25 mouse cellular contexts compared by ENCODE assay signal in genomic region chr2:150895691-150896252, GRCm38 (mm10). TPM values are rescaled to one million over a fixed set of nuclear protein-coding genes. Genes with fewer than 3 reads are reported as not detected.
DNase-seq lines count a peak whose midpoint lies in the region; ATAC-seq and TF ChIP-seq lines count a peak whose summit lies in the region.
"Had no signal": no experiment of that assay in that cellular context is flagged by ENCODE, and none has a peak within 500 bp of the region (broad histone marks: within the 10 kb centered on the region; RNA-seq: fewer than 3 reads in every experiment).

No protein-coding gene starts in this region.

- DNase-seq in layer of hippocampus, adult 2 months (ENCODE audit: low spot score in 2 of 2): no peak
- DNase-seq in layer of hippocampus, adult 9-10 months (ENCODE audit: low spot score): no peak
- no peak for DNase-seq in spleen, adult 2 months (ENCODE audit: low read depth in 1 of 2, low spot score in 2 of 2)
- no peak for DNase-seq in spleen, postnatal 4 days (ENCODE audit: low spot score in 2 of 2)
- peak; percentile 28 for DNase-seq in splenic B cell, adult 2 months (ENCODE audit: low read depth, low spot score)
- no peak for DNase-seq in urinary bladder, adult 2 months (ENCODE audit: low spot score)
- DNase-seq: adrenal gland, postnatal 36 days; cerebellum, adult 11 months; cerebellum, adult 9-10 months; forebrain, postnatal 0 days; kidney, adult 8-10 months; liver, postnatal 0 days; midbrain, embryonic 14.5 days; thymus, adult 18-20 months; thymus, postnatal 36 days had no signal

- H3K4me1 ChIP-seq in spleen, adult 2 months (ENCODE audit: control insufficient read depth, insufficient read depth, insufficient read length): peaks cover 12% of the 10 kb centered on the region
- peaks cover 3% of the 10 kb centered on the region; the same call in 1 of the 2 replicates for H3K4me1 ChIP-seq in intestine, embryonic 16.5 days (ENCODE audit: control insufficient read depth, insufficient read depth, low read length)
- H3K4me1 ChIP-seq: embryonic facial prominence, embryonic 15.5 days; forebrain, embryonic 12.5 days; intestine, embryonic 15.5 days; liver, embryonic 12.5 days had no signal

- H3K27ac ChIP-seq in layer of hippocampus, adult 2 months: peak overlapping the region; percentile 32; the same call in 1 of the 2 replicates
- H3K27ac ChIP-seq in spleen, adult 2 months (ENCODE audit: insufficient read depth, low read length): peak overlapping the region; percentile 58
- no peak overlapping the region for H3K27ac ChIP-seq in intestine, embryonic 16.5 days (ENCODE audit: low read length)
- H3K27ac ChIP-seq: embryonic facial prominence, embryonic 15.5 days; forebrain, embryonic 12.5 days; heart, embryonic 15.5 days; intestine, embryonic 15.5 days; kidney, postnatal 0 days; liver, embryonic 12.5 days; stomach, postnatal 0 days had no signal

- H3K9me3 ChIP-seq in intestine, embryonic 16.5 days (ENCODE audit: control insufficient read depth, low read length): no peaks in the 10 kb centered on the region
- H3K9me3 ChIP-seq: embryonic facial prominence, embryonic 15.5 days; forebrain, embryonic 12.5 days; heart, embryonic 15.5 days; intestine, embryonic 15.5 days; liver, embryonic 12.5 days had no signal

- no peak for TF ChIP-seq POLR2A in spleen, adult 2 months (IDR thresholded peaks at IDR 0.05; ENCODE audit: low read depth, low read length)

- no peaks in the 10 kb centered on the region for H3K27me3 ChIP-seq in spleen, adult 2 months (ENCODE audit: control insufficient read depth, insufficient read depth, low read length)
- no peaks in the 10 kb centered on the region for H3K27me3 ChIP-seq in splenic B cell, adult 2 months (ENCODE audit: control insufficient read depth, insufficient read depth, low read length, poor library complexity, severe bottlenecking)
- no peaks in the 10 kb centered on the region for H3K27me3 ChIP-seq in intestine, embryonic 16.5 days (replicated peaks; ENCODE audit: control insufficient read depth, insufficient read depth, low read length)
- H3K27me3 ChIP-seq: embryonic facial prominence, embryonic 15.5 days; forebrain, embryonic 12.5 days; heart, embryonic 15.5 days; intestine, embryonic 15.5 days; liver, embryonic 12.5 days had no signal

- TF ChIP-seq CTCF in layer of hippocampus, adult 2 months (conservative IDR thresholded peaks at IDR 0.05): no peak
- no peak for TF ChIP-seq CTCF in spleen, adult 2 months (IDR thresholded peaks at IDR 0.05; ENCODE audit: extremely low read depth, insufficient read depth, insufficient read length, insufficient replicate concordance)

- WGBS in spleen, adult 2 months: 81% methylated on average over 7 of the region's 7 CpGs
- WGBS in intestine, embryonic 16.5 days: 80% methylated on average over 7 of the region's 7 CpGs

- ATAC-seq in monocyte, adult 5-6 weeks (replicated peaks; ENCODE audit: insufficient number of reproducible peaks, low FRiP score, low TSS enrichment, poor library complexity, severe bottlenecking): peak; percentile 78
- ATAC-seq in intestine, embryonic 16.5 days: no peak
- ATAC-seq: forebrain, postnatal 0 days; hindbrain, embryonic 16.5 days; intestine, embryonic 15.5 days; liver, embryonic 12.5 days; liver, postnatal 0 days had no signal

- H3K4me3 ChIP-seq in layer of hippocampus, adult 2 months: no peak overlapping the region
- H3K4me3 ChIP-seq in spleen, adult 2 months (ENCODE audit: extremely low read depth, insufficient read depth, insufficient read length): no peak overlapping the region
- no peak overlapping the region for H3K4me3 ChIP-seq in intestine, embryonic 16.5 days (ENCODE audit: low read length)
- H3K4me3 ChIP-seq: embryonic facial prominence, embryonic 15.5 days; forebrain, embryonic 12.5 days; heart, embryonic 15.5 days; intestine, embryonic 15.5 days; liver, embryonic 12.5 days had no signal

- 0 out of 2 replicates have a peak, but pooled peaks cover 1% of the 10 kb centered on the region for H3K36me3 ChIP-seq in spleen, adult 2 months (ENCODE audit: control insufficient read depth, insufficient read depth, low read length)
- no peaks in the 10 kb centered on the region for H3K36me3 ChIP-seq in splenic B cell, adult 2 months (ENCODE audit: control insufficient read depth, insufficient read depth, low read length, poor library complexity, severe bottlenecking)
- H3K36me3 ChIP-seq in intestine, embryonic 16.5 days (ENCODE audit: control insufficient read depth, insufficient read depth, low read length): no peaks in the 10 kb centered on the region
- H3K36me3 ChIP-seq: embryonic facial prominence, embryonic 15.5 days; forebrain, embryonic 12.5 days; heart, embryonic 15.5 days; intestine, embryonic 15.5 days had no signal

- H3K4me2 ChIP-seq in intestine, embryonic 16.5 days (ENCODE audit: low read depth, low read length): no peak overlapping the region
- H3K4me2 ChIP-seq: embryonic facial prominence, embryonic 15.5 days; forebrain, embryonic 12.5 days; heart, embryonic 15.5 days; intestine, embryonic 15.5 days; liver, embryonic 12.5 days had no signal

- no peak overlapping the region for H3K9ac ChIP-seq in intestine, embryonic 16.5 days (ENCODE audit: low read depth, low read length)
- H3K9ac ChIP-seq: embryonic facial prominence, embryonic 15.5 days; forebrain, embryonic 12.5 days; forebrain, postnatal 0 days; heart, embryonic 15.5 days; intestine, embryonic 15.5 days; liver, embryonic 12.5 days; liver, postnatal 0 days had no signal

RNA-seq across cellular contexts. Expression of gene Abhd12, which starts 8.8 kb away (rescaled TPM):
- total RNA-seq in layer of hippocampus, adult 2 months (2021): 100 to 1,000 TPM; 314 to 317 TPM
- polyA plus RNA-seq in spleen, adult 2 months (2012; rRNA removed): 44.3 and 48.0 TPM in 2 replicates
- total RNA-seq in monocyte, adult 5-6 weeks (2017): 237 to 505 TPM (median 368 TPM) in 3 replicates
- polyA plus RNA-seq in intestine, embryonic 16.5 days (2015; fragmentation: Nextera tagmentation; extraction: Ambion mirVana): 49.7 and 52.1 TPM in 2 replicates
- 204 and 249 TPM in 2 replicates for polyA plus RNA-seq in urinary bladder, adult 2 months (2012; rRNA removed)

RNA-seq across cellular contexts. Expression of gene Gins1, which starts 9.4 kb away (rescaled TPM):
- 1 to 10 TPM; 1.0 to 2.0 TPM for total RNA-seq in layer of hippocampus, adult 2 months (2021)
- polyA plus RNA-seq in spleen, adult 2 months (2012; rRNA removed): 1.9 and 2.1 TPM in 2 replicates
- 10.4 to 13.1 TPM (median 13.0 TPM) in 3 replicates for total RNA-seq in monocyte, adult 5-6 weeks (2017)
- 20.4 and 26.4 TPM in 2 replicates for polyA plus RNA-seq in intestine, embryonic 16.5 days (2015; fragmentation: Nextera tagmentation; extraction: Ambion mirVana)
- 2.6 and 4.3 TPM in 2 replicates for polyA plus RNA-seq in urinary bladder, adult 2 months (2012; rRNA removed)
